Mouse (Mus musculus) spleen, postnatal 10 days (tissue): ENCODE data around the gene Fam193a.

ENCODE experiments used
- DNase-seq, 2 experiments: peaks; one replicate each; pipeline ENCODE4 v3.0.0; 2021 to 2022; ENCODE audit warnings: low spot score in 2 of 2

Fam193a gene

DNA sequence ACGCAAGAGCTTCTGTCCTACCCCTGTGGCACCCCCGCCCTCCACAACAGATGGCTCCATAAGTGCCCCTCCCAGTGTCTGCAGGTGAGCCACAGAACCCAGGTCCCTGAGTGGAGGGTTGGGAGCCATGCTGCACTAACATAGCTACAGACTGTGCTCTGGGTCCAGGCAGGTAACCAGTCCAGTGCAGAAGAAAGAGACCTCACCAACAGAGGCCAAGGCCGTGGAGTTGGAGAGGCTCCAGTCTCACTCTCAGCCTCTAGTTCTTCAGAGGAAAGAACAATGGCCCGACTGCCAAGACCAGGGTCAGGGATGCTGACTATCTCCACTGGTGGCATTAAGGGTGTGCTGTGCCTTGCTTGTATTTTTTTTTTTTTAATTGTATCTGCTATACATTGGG, 91.6 kb downstream of the Fam193a start:
- no peak for DNase-seq

GRCm38 (mm10) chr5:34461841-34462240, 92.1 kb downstream of the Fam193a start:
- DNase-seq, result no peak

- DNase-seq, result no peak
Observed at GRCm38 (mm10) chr5:34466079-34466478, 96.3 kb downstream of the Fam193a start.

- no peak for DNase-seq
Observed at GRCm38 (mm10) chr5:34466648-34467047, 96.9 kb downstream of the Fam193a start.

DNA sequence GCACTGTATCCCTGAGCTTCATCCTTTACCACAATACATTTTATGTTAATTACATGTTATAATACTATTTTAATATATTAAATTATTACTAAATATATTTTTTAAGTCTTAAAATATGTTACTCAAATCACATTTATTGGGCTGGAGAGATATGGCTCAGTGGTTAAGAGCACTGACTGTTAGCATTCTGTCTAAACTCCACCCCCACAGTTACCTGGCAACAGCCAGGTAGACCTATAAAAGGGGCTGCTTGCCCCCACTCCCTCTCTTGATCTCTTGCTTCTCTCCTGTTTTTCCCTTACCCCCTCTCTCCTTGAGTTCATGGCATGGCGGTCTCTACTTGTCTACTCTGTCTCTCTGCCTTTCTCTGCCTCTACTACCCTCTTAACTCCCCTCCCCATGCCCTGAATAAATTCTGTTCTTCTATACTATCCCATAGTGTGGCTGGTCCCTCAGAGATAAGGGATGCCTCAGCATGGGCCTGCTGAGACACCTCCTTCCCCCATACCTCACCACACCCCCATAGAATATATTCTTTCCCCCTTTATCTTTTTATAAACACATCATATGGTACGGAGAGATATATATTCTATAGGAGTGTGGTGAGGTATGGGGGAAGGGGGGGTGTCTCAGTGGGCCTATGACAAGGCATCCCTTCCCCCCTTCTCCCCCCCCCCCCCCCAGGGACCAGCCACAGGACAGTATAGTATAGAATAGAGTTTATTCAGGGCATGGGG, 98.5 kb downstream of the Fam193a start:
- no peak for DNase-seq

DNA sequence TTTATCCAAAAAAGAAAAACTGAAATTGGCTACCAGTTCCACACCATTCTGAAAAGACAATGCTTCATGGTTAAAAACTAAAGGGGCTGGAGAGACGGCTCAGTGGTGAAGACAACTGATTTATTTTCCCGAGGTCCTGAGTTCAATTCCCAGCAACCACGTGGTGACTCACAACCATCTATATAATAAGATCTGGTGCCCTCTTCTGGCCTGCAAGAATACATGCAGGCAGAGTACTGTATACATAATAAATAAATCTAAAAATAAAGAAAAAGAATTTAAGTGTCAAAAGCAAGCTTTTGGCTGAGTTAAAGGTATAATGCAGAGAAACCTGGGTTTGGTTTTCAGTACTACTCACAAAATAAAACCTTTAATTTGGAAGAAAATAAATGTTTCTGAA, 111.2 kb downstream of the Fam193a start:
- no peak for DNase-seq

- DNase-seq, result no peak
Observed at GRCm38 (mm10) chr5:34485731-34486130, 116.0 kb downstream of the Fam193a start.

DNA sequence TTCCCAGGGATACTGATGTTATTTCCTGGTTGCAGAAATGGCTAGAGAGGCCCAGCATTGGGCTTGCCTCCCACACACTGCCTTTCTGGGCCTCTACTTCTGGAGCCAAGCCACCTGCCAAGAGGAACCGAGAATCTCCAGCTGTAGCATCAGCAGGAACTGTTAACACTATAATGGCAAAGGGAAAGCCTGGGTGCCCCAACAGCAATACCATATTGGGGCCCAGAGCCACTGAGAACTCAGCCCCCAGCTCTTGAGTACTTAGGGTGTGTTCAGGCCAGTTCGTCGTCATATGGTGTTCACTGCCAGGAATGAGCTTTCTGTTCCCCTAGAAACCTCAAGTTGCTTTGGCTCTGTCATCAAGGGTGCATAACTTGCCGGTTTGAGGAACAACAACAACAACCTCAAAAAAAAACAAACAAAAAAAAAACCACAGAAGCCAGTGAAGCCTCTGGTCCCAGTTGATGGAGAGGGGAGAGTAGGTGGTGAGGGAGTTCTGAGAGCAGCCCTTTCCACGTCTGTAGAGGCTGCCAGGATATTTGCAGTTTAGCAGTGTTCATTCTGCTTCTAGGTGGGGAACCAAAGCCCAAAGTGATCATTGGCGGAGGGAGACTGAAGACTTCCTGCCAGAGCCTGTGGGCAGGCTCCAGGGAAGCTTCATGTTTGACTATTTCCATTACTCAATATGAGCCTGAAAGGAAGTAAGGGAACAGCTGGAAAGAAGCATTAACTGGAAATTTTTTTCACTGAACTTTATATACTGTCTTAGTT, 117.8 kb downstream of the Fam193a start:
- no peak for DNase-seq

DNA sequence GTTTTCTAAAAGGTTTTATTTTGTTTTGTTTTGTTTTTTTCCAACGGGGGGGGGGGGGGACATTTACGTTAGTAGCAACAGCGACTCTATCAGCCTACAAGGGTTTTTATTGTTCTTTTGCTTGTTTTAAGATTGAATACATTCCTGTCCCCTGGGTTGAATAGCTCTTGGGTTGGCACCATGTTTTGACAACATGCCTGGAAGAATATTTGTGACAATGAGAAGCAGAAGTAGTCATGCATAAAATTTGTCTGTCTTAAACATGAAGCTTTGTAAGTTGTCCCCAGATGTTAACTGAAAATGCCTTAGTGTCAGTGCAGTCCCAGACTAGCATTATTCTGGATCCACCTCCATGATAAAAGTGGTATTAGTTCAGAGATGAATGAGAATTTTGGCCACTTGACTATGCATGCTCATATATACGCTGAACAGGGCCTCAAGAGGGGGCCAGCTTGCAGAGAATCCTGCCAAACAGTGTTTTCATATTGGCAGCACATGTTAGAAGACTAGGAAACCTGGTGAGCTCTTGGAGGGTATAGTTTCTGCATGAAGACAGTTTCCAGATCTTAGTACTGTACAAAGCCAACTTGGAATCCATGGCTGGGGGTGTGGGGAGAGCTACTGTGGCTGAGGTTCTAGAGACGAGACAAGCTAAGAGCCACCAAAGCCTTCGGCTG, 119.1 kb downstream of the Fam193a start:
- DNase-seq, result no peak

DNA sequence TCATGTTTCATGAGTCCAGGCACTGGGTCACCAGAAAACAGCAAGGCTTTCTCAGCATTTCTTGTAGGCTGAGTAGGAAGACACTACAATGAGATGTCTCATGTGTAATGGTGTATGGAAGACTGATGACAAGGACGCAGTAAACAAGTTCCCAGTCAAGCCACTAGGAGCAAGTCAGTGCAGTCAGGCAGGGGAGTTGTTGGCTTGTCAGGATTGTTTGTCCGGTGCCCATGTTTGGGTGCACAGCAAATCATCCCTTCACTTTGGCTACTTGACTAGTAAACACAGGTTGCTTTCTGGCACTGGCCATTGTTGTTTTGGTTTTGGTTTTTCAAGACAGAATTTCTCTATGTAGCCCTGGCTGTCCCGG, 119.7 kb downstream of the Fam193a start:
- no peak for DNase-seq

- DNase-seq, result no peak
Observed at GRCm38 (mm10) chr5:34496745-34497144, 127.0 kb downstream of the Fam193a start.

DNA sequence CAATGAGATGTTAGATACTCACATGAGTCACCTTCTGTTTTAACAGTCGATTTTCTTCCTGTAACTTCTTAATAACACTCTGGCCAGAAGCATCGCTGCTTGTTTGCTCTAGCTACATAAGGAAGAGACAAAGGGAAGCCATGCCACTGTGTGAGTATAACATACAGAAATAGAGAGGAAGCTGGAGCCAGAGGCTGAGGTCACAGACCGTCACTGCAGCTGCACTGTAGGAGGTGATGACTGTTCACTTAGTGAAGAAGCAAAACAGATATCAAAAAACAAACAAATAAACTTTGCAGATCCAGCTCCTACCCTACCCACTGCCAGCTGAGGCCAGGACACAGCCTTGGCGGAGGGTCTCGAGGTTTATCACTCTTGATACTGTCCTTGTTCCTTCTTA, 131.2 kb downstream of the Fam193a start:
- DNase-seq, result no peak

DNA sequence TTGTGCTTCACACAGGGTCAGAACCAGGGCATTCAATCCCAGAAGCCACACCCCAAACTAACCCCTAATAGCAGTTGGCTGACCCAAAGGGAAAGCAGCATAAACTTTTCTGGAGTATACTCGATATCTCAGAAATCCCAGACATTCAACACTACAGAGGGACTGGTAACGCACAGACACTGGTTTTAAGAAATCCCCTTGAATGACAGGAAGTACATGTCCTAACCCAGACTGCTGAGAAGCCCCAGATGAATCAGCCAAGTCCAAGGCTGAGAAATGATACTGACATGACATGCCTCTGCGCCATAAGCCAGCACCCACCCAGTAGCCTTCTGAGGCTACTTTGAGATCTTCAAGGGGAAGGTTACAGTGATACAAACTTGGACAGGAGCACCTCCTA, 131.9 kb downstream of the Fam193a start:
- no peak for DNase-seq

DNA sequence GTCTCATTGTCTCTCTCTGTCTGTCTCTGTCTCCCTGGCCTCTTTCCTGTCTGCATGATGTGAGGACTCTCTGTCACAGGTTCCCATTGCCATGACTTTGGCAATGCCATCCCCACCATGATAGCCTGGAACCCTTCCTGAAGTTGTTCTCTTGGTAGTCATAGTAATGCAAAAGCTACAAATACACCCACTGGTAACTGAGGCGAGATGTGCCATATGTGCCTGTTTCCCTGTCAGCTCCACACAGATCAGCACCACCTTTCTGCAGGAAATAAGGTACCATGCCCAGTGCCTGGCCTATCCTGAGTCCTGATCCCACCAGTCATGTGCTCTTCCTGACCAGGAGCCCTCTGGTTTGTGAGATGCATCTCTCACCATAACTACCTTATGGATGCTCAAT, 132.7 kb downstream of the Fam193a start:
- no peak for DNase-seq

- no peak for DNase-seq
Observed at GRCm38 (mm10) chr5:34502821-34503220, 133.1 kb downstream of the Fam193a start.

DNA sequence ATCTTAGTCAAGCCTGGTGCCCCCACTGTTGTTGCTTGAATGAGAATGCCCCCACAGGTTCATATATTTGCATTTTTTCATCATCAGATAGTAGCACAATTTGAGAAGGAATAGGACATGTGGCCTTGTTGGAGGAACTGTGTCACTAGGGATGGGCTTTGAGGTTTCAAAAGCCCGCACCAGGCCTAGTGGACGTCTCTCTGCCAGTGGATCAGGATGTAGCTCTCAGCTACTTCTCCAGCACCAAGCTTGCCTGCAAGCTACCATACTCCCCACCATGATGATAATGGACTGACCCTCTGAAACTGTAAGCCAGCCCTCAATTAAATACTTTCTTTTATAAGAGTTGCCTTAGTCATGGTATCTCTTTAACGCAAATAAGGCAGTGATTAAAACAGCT, 142.8 kb downstream of the Fam193a start:
- DNase-seq, result no peak

DNA sequence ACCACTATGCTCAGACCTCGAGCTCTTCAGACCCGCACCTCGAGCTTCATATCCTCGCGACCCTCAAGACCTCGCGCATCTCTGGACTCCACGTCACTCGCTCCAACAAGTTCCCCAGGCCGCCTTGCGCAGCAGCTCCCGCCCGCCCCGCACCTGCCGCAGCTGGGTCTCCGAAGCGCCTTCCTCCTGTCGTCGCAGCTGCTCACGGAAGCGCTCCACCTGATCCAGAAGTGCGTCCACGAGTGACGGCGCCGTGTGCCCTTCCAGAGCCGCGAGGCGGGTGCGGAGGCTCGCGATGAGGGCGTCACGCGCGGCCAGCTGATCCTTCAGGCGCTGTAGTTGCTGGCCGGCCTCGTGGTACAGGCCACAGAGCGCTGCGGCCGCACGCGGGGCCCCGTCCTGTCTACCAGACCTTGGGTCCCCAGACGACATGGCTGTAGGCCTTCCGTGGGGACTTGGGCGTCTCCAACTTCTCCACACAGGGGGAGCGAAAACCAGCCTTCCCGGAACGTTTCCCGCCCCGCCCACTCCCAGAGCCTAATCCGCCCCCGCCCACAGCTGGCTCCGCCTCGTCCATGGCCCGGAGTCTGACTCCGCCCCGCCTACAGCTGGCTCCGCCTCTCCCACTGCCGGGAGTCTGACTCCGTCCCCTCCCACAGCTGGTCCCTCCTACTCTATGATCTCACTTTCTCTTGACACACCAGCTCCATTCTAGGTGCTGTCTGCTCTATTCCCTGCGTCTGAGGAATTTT, 143.9 kb downstream of the Fam193a start, which contains the start of gene Tnip2:
Gene Tnip2, minus strand, starts transcription at position 526 of the 752 bp plus-strand sequence.
- peak; percentile 96 to 98 for DNase-seq

DNA sequence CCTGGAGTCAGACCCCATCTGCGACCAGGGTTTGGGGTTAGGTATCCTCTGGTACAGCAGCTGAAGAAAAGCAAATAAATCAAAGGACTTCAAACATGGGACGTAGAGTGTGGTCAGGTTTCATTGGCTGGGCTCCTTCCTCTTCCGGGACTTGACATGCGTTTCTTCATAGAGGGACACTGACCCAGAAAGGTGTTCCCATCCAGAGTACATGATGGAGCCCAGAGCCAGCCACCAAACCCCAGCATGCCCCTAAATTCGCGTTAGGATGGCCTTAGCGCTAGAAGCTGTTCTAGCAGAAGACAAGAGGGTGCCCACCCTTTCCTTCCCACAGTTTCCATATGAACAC, 144.5 kb downstream of the Fam193a start:
- DNase-seq, result peak in 1 of 2 experiments; percentile 48

DNA sequence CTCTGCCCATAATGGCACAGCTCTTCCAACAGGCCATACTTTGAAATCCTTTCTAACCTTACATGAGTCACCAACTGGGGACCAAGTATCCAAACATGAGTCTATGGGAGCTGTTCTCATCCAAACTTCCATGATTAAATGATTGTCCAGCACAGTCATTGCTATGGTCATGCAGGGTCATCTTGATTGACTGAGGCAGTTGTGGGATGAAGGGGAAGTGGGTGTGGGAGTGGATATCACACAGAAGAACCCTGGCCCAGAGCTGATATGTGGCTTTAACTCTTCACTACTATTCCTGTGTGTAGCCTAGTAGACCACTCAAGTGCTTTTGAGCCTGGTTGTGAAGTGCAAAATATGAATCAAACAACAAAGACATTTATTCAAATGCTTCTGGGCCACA, 145.4 kb downstream of the Fam193a start:
- DNase-seq, result no peak

DNA sequence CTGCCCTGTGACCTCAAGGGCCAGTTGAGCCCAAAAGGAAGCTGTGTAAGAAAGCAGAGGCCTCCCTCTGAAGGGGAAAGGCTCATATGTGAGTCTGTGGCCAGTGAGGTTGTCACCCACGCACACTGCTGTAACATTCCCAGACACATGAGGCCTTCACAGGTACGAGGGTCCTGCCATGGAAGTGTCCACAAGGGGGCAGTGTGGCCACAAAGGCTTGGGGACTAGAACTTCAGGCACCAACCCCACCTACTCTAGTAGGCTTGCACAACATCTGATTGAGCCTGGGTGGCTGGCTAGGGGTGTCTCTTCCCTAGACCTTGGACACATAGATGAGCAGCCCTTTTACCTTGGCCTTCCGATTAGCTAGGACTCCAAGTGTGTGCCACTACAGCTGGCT, 148.2 kb downstream of the Fam193a start:
- peak; percentile 85 to 92 for DNase-seq

GRCm38 (mm10) chr5:34519389-34519910, 149.7 kb downstream of the Fam193a start:
- DNase-seq, result no peak
